Mouse (Mus musculus): Measurements from ENCODE around the gene Neurod4.

- TF ChIP-seq POLR2A (IDR thresholded peaks at IDR 0.05; ENCODE audit: borderline replicate concordance, control insufficient read depth, low read depth, low read length) (no peak), CTCF (IDR thresholded peaks at IDR 0.05; ENCODE audit: control insufficient read depth, insufficient read depth, low read length) (no peak)
Measured at GRCm38 (mm10) chr10:130238318-130239209, 41.5 kb downstream of the Neurod4 start.
